In the genomic region with DNA sequence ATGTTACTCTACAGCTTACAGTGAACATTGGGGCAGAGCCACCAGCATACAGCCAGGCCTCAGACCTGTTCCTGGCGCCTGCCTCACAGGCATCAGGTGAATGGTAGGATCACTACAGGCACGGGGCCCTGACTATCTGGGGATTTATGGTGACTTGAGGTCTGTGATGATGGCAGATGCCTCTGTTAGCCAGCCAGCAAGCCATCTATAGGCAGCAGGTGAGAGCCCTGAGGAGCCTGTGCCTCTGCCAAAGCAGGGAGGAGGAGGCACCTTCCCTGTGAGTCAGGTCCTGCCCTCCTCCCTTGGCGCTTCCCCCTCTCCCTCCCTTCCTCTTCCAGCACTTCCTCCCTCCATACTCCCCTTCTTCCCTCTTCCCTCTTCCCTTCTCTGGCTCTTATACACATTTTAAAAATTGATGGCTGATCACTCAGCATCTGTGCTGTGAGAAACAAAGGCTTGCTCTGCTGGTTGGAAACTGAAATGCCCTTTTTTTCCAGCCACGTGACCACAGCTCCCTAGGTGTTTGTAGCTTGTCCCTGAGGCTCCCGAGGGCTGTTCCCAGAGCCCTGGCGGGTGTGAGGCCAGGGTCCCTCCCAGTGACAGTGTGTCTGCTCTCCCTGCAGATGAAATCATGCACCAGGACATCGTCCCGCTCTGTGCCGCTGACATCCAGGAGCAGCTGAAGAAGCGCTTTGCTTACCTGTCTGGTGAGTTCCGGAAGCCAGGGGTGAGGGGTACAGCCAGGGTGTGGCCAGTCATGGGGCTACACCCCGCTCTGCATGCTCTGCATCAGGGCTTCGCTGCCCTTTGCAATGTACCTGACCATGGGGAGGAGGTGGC, we compare ENCODE assay signal across 13 mouse cellular contexts.
DNase-seq lines count a peak whose midpoint lies in the region; ATAC-seq lines count a peak whose summit lies in the region.
"Had no signal": no experiment of that assay in that cellular context is flagged by ENCODE, and none has a peak within 500 bp of the region (broad histone marks: within the 10 kb centered on the region; RNA-seq: fewer than 3 reads in every experiment).

No protein-coding gene starts in this region.

- no peak overlapping the region for H3K4me3 ChIP-seq in forebrain, embryonic 15.5 days
- no peak overlapping the region for H3K4me3 ChIP-seq in forebrain, embryonic 11.5 days (ENCODE audit: low read depth, low read length)
- H3K4me3 ChIP-seq in embryonic facial prominence, embryonic 10.5 days, result no peak overlapping the region
- no peak overlapping the region for H3K4me3 ChIP-seq in midbrain, embryonic 11.5 days (ENCODE audit: low read depth, low read length)
- H3K4me3 ChIP-seq: hindbrain, embryonic 15.5 days had no signal

- no peaks in the 10 kb centered on the region for H3K9me3 ChIP-seq in forebrain, embryonic 15.5 days
- H3K9me3 ChIP-seq in forebrain, embryonic 11.5 days (ENCODE audit: control insufficient read depth, low read length), result no peaks in the 10 kb centered on the region
- H3K9me3 ChIP-seq in embryonic facial prominence, embryonic 10.5 days, result no peaks in the 10 kb centered on the region
- H3K9me3 ChIP-seq in midbrain, embryonic 11.5 days (ENCODE audit: control insufficient read depth, low read length), result no peaks in the 10 kb centered on the region
- H3K9me3 ChIP-seq: G1E; hindbrain, embryonic 15.5 days had no signal

- H3K27me3 ChIP-seq in forebrain, embryonic 15.5 days, result no peaks in the 10 kb centered on the region
- H3K27me3 ChIP-seq in forebrain, embryonic 11.5 days (ENCODE audit: control insufficient read depth, insufficient read depth, low read length), result no peaks in the 10 kb centered on the region
- H3K27me3 ChIP-seq in embryonic facial prominence, embryonic 10.5 days (replicated peaks; ENCODE audit: low read depth, poor library complexity, severe bottlenecking), result no peaks in the 10 kb centered on the region
- H3K27me3 ChIP-seq in midbrain, embryonic 11.5 days (ENCODE audit: control insufficient read depth, insufficient read depth, low read length), result no peaks in the 10 kb centered on the region
- H3K27me3 ChIP-seq: hindbrain, embryonic 15.5 days had no signal

- ATAC-seq in forebrain, embryonic 15.5 days (replicated peaks), result no peak
- ATAC-seq in forebrain, embryonic 11.5 days (replicated peaks; ENCODE audit: low FRiP score), result no peak
- ATAC-seq in midbrain, embryonic 11.5 days (ENCODE audit: low FRiP score), result no peak
- ATAC-seq in erythroid progenitor cell, adult 5-6 weeks (replicated peaks; ENCODE audit: low FRiP score, poor library complexity, severe bottlenecking), result no peak

- H3K4me1 ChIP-seq in forebrain, embryonic 15.5 days, result peaks cover 35% of the 10 kb centered on the region
- H3K4me1 ChIP-seq in forebrain, embryonic 11.5 days (replicated peaks; ENCODE audit: control insufficient read depth, insufficient read depth, low read length), result no peaks in the 10 kb centered on the region; the same call in 1 of the 2 replicates
- peaks cover 44% of the 10 kb centered on the region for H3K4me1 ChIP-seq in embryonic facial prominence, embryonic 10.5 days
- H3K4me1 ChIP-seq in midbrain, embryonic 11.5 days (ENCODE audit: control insufficient read depth, insufficient read depth, low read length), result peaks cover 17% of the 10 kb centered on the region

- no peak for DNase-seq in forebrain, embryonic 11.5 days (ENCODE audit: low spot score)
- peak; percentile 96 for DNase-seq in brain, adult 2 months (ENCODE audit: low read depth, low spot score)
- no peak for DNase-seq in embryonic facial prominence, embryonic 10.5 days (ENCODE audit: low spot score)
- peak; percentile 81 for DNase-seq in midbrain, embryonic 11.5 days (ENCODE audit: low spot score, missing footprints)
- no peak for DNase-seq in B cell, adult 2 months
- DNase-seq in thymus, postnatal 25 days, result no peak
- DNase-seq: layer of hippocampus, postnatal 36 days; liver had no signal

- H3K36me3 ChIP-seq in forebrain, embryonic 15.5 days, result peaks cover 32% of the 10 kb centered on the region
- H3K36me3 ChIP-seq in forebrain, embryonic 11.5 days (ENCODE audit: control insufficient read depth, insufficient read depth, low read length), result peaks cover 2% of the 10 kb centered on the region; the same call in 1 of the 2 replicates
- peaks cover 21% of the 10 kb centered on the region for H3K36me3 ChIP-seq in embryonic facial prominence, embryonic 10.5 days (replicated peaks)
- H3K36me3 ChIP-seq in midbrain, embryonic 11.5 days (ENCODE audit: control insufficient read depth, insufficient read depth, low read length), result peaks cover 11% of the 10 kb centered on the region
- H3K36me3 ChIP-seq: G1E had no signal

- no peak overlapping the region for H3K4me2 ChIP-seq in forebrain, embryonic 15.5 days (replicated peaks)
- H3K4me2 ChIP-seq in forebrain, embryonic 11.5 days (ENCODE audit: low read depth, low read length, severe bottlenecking), result no peak overlapping the region
- H3K4me2 ChIP-seq in midbrain, embryonic 11.5 days, result no peak overlapping the region
- H3K4me2 ChIP-seq: hindbrain, embryonic 15.5 days had no signal

- H3K27ac ChIP-seq in forebrain, embryonic 15.5 days (replicated peaks), result peak overlapping the region; percentile 43
- no peak overlapping the region for H3K27ac ChIP-seq in forebrain, embryonic 11.5 days (ENCODE audit: low read depth, low read length)
- H3K27ac ChIP-seq in embryonic facial prominence, embryonic 10.5 days (replicated peaks), result peak overlapping the region; percentile 36; the same call in 1 of the 2 replicates
- H3K27ac ChIP-seq in midbrain, embryonic 11.5 days (ENCODE audit: low read depth, low read length), result no peak overlapping the region
- H3K27ac ChIP-seq: hindbrain, embryonic 15.5 days; kidney, postnatal 0 days had no signal

- WGBS in forebrain, embryonic 15.5 days, result 70% methylated on average over 12 of the region's 13 CpGs
- WGBS in forebrain, embryonic 11.5 days, result 67% methylated on average over 13 of the region's 13 CpGs
- WGBS in embryonic facial prominence, embryonic 10.5 days, result 61% methylated on average over 13 of the region's 13 CpGs
- 66% methylated on average over 13 of the region's 13 CpGs for WGBS in midbrain, embryonic 11.5 days

- H3K9ac ChIP-seq in forebrain, embryonic 15.5 days (replicated peaks), result no peak overlapping the region
- H3K9ac ChIP-seq in forebrain, embryonic 11.5 days (ENCODE audit: low read length), result no peak overlapping the region
- H3K9ac ChIP-seq in midbrain, embryonic 11.5 days (ENCODE audit: low read length), result no peak overlapping the region
- H3K9ac ChIP-seq: hindbrain, embryonic 15.5 days had no signal

Comparison
In these comparisons a context has a peak if more than half of its experiments do, and no peak if none do; other contexts are left out.
1. H3K27ac ChIP-seq: peak in forebrain, embryonic 15.5 days (single experiment) and embryonic facial prominence, embryonic 10.5 days (single experiment); none in forebrain, embryonic 11.5 days (single experiment) and midbrain, embryonic 11.5 days (single experiment).
2. DNase-seq: peak in brain, adult 2 months (single experiment) and midbrain, embryonic 11.5 days (single experiment); none in forebrain, embryonic 11.5 days (single experiment), embryonic facial prominence, embryonic 10.5 days (single experiment), B cell, adult 2 months (0 of 2) and thymus, postnatal 25 days (single experiment).